8 mouse cellular contexts compared by ENCODE assay signal in genomic region chr5:33630061-33630460, GRCm38 (mm10). TPM values are rescaled to one million over a fixed set of nuclear protein-coding genes. Genes with fewer than 3 reads are reported as not detected.
A peak's percentile ranks its signal among the peaks of the same experiment; 100 is the strongest.
DNase-seq lines count a peak whose midpoint lies in the region; ATAC-seq and TF ChIP-seq lines count a peak whose summit lies in the region.

No protein-coding gene starts in this region.

- no peaks in the 10 kb centered on the region for H3K27me3 ChIP-seq in CH12.LX (replicated peaks)
- no peaks in the 10 kb centered on the region for H3K27me3 ChIP-seq in embryonic facial prominence, embryonic 10.5 days (replicated peaks; ENCODE audit: low read depth, poor library complexity, severe bottlenecking)
- H3K27me3 ChIP-seq in heart, embryonic 10.5 days (ENCODE audit: insufficient read depth, poor library complexity, severe bottlenecking), result no peaks in the 10 kb centered on the region
- no peaks in the 10 kb centered on the region for H3K27me3 ChIP-seq in limb, embryonic 11.5 days (ENCODE audit: control insufficient read depth, insufficient read depth, low read length)
- H3K27me3 ChIP-seq in thymus, adult 2 months (ENCODE audit: control insufficient read depth, insufficient read depth, low read length), result no peaks in the 10 kb centered on the region

- peaks cover 0 to 22% of the 10 kb centered on the region in 2 experiments for H3K36me3 ChIP-seq in CH12.LX (replicated peaks in 1 of 2; ENCODE audit: control insufficient read depth in 1 of 2, insufficient read depth in 1 of 2, low read length in 1 of 2)
- H3K36me3 ChIP-seq in embryonic facial prominence, embryonic 10.5 days (replicated peaks), result peaks cover 19% of the 10 kb centered on the region
- peaks cover 7% of the 10 kb centered on the region for H3K36me3 ChIP-seq in heart, embryonic 10.5 days
- no peaks in the 10 kb centered on the region for H3K36me3 ChIP-seq in limb, embryonic 11.5 days (ENCODE audit: control insufficient read depth, insufficient read depth, low read length)
- no peaks in the 10 kb centered on the region for H3K36me3 ChIP-seq in thymus, adult 2 months (ENCODE audit: control insufficient read depth, insufficient read depth, low read length)

- dilution Hi-C loops in CH12.LX (cut with MboI; ENCODE audit: extremely low pct_ligation_motif_present, extremely low pct_unique_long_range_greater_than_20kb, low sequenced_read_pairs), result no loop called here

- H3K27ac ChIP-seq in CH12.LX (ENCODE audit: insufficient read depth, low read depth), result no peak overlapping the region
- peak overlapping the region; percentile 94 for H3K27ac ChIP-seq in embryonic facial prominence, embryonic 10.5 days (replicated peaks)
- H3K27ac ChIP-seq in heart, embryonic 10.5 days, result peak overlapping the region; percentile 87
- no peak overlapping the region; the same call in 1 of the 2 replicates for H3K27ac ChIP-seq in limb, embryonic 11.5 days (replicated peaks; ENCODE audit: low read depth, low read length)
- peak overlapping the region; percentile 26; the same call in 1 of the 2 replicates for H3K27ac ChIP-seq in thymus, adult 2 months (ENCODE audit: control insufficient read depth, insufficient read depth, low read length)

- peak overlapping the region; percentile 71 to 85 (median 82) for H3K4me3 ChIP-seq in CH12.LX (replicated peaks in 1 of 3; ENCODE audit: low read depth in 2 of 3, low read length in 2 of 3, poor library complexity in 1 of 3)
- peak overlapping the region; percentile 92 for H3K4me3 ChIP-seq in embryonic facial prominence, embryonic 10.5 days
- H3K4me3 ChIP-seq in heart, embryonic 10.5 days, result peak overlapping the region; percentile 77
- peak overlapping the region; percentile 88 for H3K4me3 ChIP-seq in limb, embryonic 11.5 days (ENCODE audit: low read depth, low read length)
- peak overlapping the region; percentile 44 for H3K4me3 ChIP-seq in thymus, adult 2 months (ENCODE audit: control insufficient read depth, insufficient read depth, low read length)

- DNase-seq in 3T3-L1 (ENCODE audit: low read depth, low spot score) (peak; percentile 73), CH12.LX (ENCODE audit: extremely low read depth) (peak; percentile 41)
- DNase-seq in embryonic facial prominence, embryonic 10.5 days (ENCODE audit: low spot score), result no peak
- peak; percentile 79 for DNase-seq in heart, embryonic 10.5 days (ENCODE audit: low spot score)
- no peak for DNase-seq in limb, embryonic 11.5 days (ENCODE audit: low spot score)
- DNase-seq in thymus, adult 2 months, result peak; percentile 49
- no peak for DNase-seq in embryo, embryonic 10 days (ENCODE audit: low spot score)

- TF ChIP-seq EP300 in CH12.LX (IDR thresholded peaks at IDR 0.05; ENCODE audit: low read length), result no peak

- 7% methylated on average over 9 of the region's 9 CpGs for WGBS in embryonic facial prominence, embryonic 10.5 days
- WGBS in heart, embryonic 10.5 days, result 4% methylated on average over 9 of the region's 9 CpGs
- WGBS in limb, embryonic 11.5 days, result 4% methylated on average over 9 of the region's 9 CpGs
- 4% methylated on average over 9 of the region's 9 CpGs for WGBS in thymus, adult 2 months

- no peaks in the 10 kb centered on the region for H3K9me3 ChIP-seq in CH12.LX (replicated peaks; ENCODE audit: low read length)
- no peaks in the 10 kb centered on the region for H3K9me3 ChIP-seq in embryonic facial prominence, embryonic 10.5 days
- H3K9me3 ChIP-seq in heart, embryonic 10.5 days, result no peaks in the 10 kb centered on the region
- no peaks in the 10 kb centered on the region for H3K9me3 ChIP-seq in limb, embryonic 11.5 days (ENCODE audit: control insufficient read depth, low read length)

- no peak for ATAC-seq in limb, embryonic 11.5 days (ENCODE audit: insufficient number of reproducible peaks, low FRiP score, low TSS enrichment, low read depth)
- peak; percentile 58 for ATAC-seq in megakaryocyte-erythroid progenitor cell, adult 5-6 weeks (replicated peaks; ENCODE audit: low FRiP score, low TSS enrichment, poor library complexity, severe bottlenecking)

- peak overlapping the region; percentile 60 for H3K4me2 ChIP-seq in CH12.LX (ENCODE audit: insufficient read depth, low read depth, poor library complexity, severe bottlenecking)
- peak overlapping the region; percentile 56 for H3K4me2 ChIP-seq in limb, embryonic 11.5 days (ENCODE audit: low read depth, severe bottlenecking)

- no peak for TF ChIP-seq RAD21 in CH12.LX (IDR thresholded peaks at IDR 0.05; ENCODE audit: low read depth, low read length)

- H3K9ac ChIP-seq in CH12.LX (ENCODE audit: insufficient read depth, low read depth), result peak overlapping the region; percentile 62; the same call in 1 of the 2 replicates
- H3K9ac ChIP-seq in limb, embryonic 11.5 days (ENCODE audit: low read length), result peak overlapping the region; percentile 49; the same call in 1 of the 2 replicates

- TF ChIP-seq CTCF in CH12.LX (conservative IDR thresholded peaks at IDR 0.05 in 1 of 2, IDR thresholded peaks at IDR 0.05 in 1 of 2; ENCODE audit: low read depth in 2 of 2, low read length in 2 of 2), result no peak
- no peak for TF ChIP-seq CTCF in thymus, adult 2 months (IDR thresholded peaks at IDR 0.05; ENCODE audit: borderline replicate concordance, control insufficient read depth, extremely low read depth, insufficient read depth, low read length, poor library complexity)

- no peak for TF ChIP-seq POLR2A in CH12.LX (IDR thresholded peaks at IDR 0.05; ENCODE audit: low read depth, low read length)
- TF ChIP-seq POLR2A in thymus, adult 2 months (IDR thresholded peaks at IDR 0.05; ENCODE audit: control insufficient read depth, extremely low read depth, insufficient read depth, low read length, poor library complexity), result no peak

- in situ Hi-C loops in CH12.LX (cut with MboI; ENCODE audit: low pct_ligation_motif_present, low pct_unique_long_range_greater_than_20kb, low sequenced_read_pairs), result no loop called here

- peaks cover under 1 to 38% of the 10 kb centered on the region in 2 experiments; a peak in 3 of 4 replicates for H3K4me1 ChIP-seq in CH12.LX (ENCODE audit: control insufficient read depth in 1 of 2, insufficient read depth in 2 of 2)
- peaks cover 30% of the 10 kb centered on the region for H3K4me1 ChIP-seq in embryonic facial prominence, embryonic 10.5 days
- peaks cover 17% of the 10 kb centered on the region for H3K4me1 ChIP-seq in heart, embryonic 10.5 days
- peaks cover 3% of the 10 kb centered on the region; the same call in 1 of the 2 replicates for H3K4me1 ChIP-seq in limb, embryonic 11.5 days (ENCODE audit: control insufficient read depth, insufficient read depth, low read length)
- H3K4me1 ChIP-seq in thymus, adult 2 months (replicated peaks; ENCODE audit: control insufficient read depth, insufficient read depth, low read length), result peaks cover 13% of the 10 kb centered on the region

- peaks cover 6% of the 10 kb centered on the region for H3K79me2 ChIP-seq in CH12.LX (replicated peaks; ENCODE audit: control insufficient read depth, extremely low read depth, insufficient read depth, poor library complexity, severe bottlenecking)

RNA-seq across cellular contexts. Expression of gene Gm9903, which starts 0.3 kb away (rescaled TPM):
- 0.08 and 0.21 TPM in 2 replicates for total RNA-seq in CH12.LX (2012; rRNA removed)
- 0.16 and 0.22 TPM in 2 replicates for total RNA-seq in CH12.LX (2014; rRNA removed)
- 0.26 TPM in 1 of 2 replicates, not detected in the other for polyA plus RNA-seq in CH12.LX (2012; ENCODE audit: insufficient read length, low read depth)
- polyA plus RNA-seq in embryonic facial prominence, embryonic 10.5 days (2016; fragmentation: Nextera tagmentation; extraction: Ambion mirVana), result 0.30 and 0.32 TPM in 2 replicates
- polyA plus RNA-seq in heart, embryonic 10.5 days (2016; fragmentation: Nextera tagmentation; extraction: Ambion mirVana), result 0.79 and 1.2 TPM in 2 replicates
- 0.21 and 0.45 TPM in 2 replicates for polyA plus RNA-seq in limb, embryonic 11.5 days (2014; fragmentation: Nextera tagmentation; extraction: Ambion mirVana)
- not detected in 2 replicates for total RNA-seq in megakaryocyte-erythroid progenitor cell, adult 5-6 weeks (2014; fragmentation: Nextera tagmentation)
- total RNA-seq in megakaryocyte-erythroid progenitor cell, adult 5-6 weeks (2017), result 0.69 TPM in 1 of 2 replicates, not detected in the other
- polyA plus RNA-seq in thymus, adult 2 months (2012; rRNA removed), result 0.56 and 0.82 TPM in 2 replicates

RNA-seq across cellular contexts. Expression of gene Fam53a, which starts 0.6 kb away (rescaled TPM):
- total RNA-seq in CH12.LX (2012; rRNA removed) (27.9 and 29.2 TPM in 2 replicates), CH12.LX (2014; rRNA removed) (25.1 and 26.6 TPM in 2 replicates)
- 32.9 and 33.4 TPM in 2 replicates for polyA plus RNA-seq in CH12.LX (2012; ENCODE audit: insufficient read length, low read depth)
- 78.2 and 79.9 TPM in 2 replicates for polyA plus RNA-seq in embryonic facial prominence, embryonic 10.5 days (2016; fragmentation: Nextera tagmentation; extraction: Ambion mirVana)
- polyA plus RNA-seq in heart, embryonic 10.5 days (2016; fragmentation: Nextera tagmentation; extraction: Ambion mirVana), result 65.4 and 67.4 TPM in 2 replicates
- polyA plus RNA-seq in limb, embryonic 11.5 days (2014; fragmentation: Nextera tagmentation; extraction: Ambion mirVana), result 74.5 and 74.8 TPM in 2 replicates
- total RNA-seq in megakaryocyte-erythroid progenitor cell, adult 5-6 weeks (2014; fragmentation: Nextera tagmentation), result 44.2 and 44.7 TPM in 2 replicates
- 14.6 and 21.7 TPM in 2 replicates for total RNA-seq in megakaryocyte-erythroid progenitor cell, adult 5-6 weeks (2017)
- polyA plus RNA-seq in thymus, adult 2 months (2012; rRNA removed), result 89.5 and 125 TPM in 2 replicates

RNA-seq across cellular contexts. Expression of gene Slbp, which starts 22.3 kb away (rescaled TPM):
- total RNA-seq in CH12.LX (2012; rRNA removed) (85.4 and 111 TPM in 2 replicates), CH12.LX (2014; rRNA removed) (263 and 284 TPM in 2 replicates)
- 117 and 148 TPM in 2 replicates for polyA plus RNA-seq in CH12.LX (2012; ENCODE audit: insufficient read length, low read depth)
- 313 and 322 TPM in 2 replicates for polyA plus RNA-seq in embryonic facial prominence, embryonic 10.5 days (2016; fragmentation: Nextera tagmentation; extraction: Ambion mirVana)
- 173 and 225 TPM in 2 replicates for polyA plus RNA-seq in heart, embryonic 10.5 days (2016; fragmentation: Nextera tagmentation; extraction: Ambion mirVana)
- polyA plus RNA-seq in limb, embryonic 11.5 days (2014; fragmentation: Nextera tagmentation; extraction: Ambion mirVana), result 336 and 338 TPM in 2 replicates
- total RNA-seq in megakaryocyte-erythroid progenitor cell, adult 5-6 weeks (2014; fragmentation: Nextera tagmentation), result 229 and 276 TPM in 2 replicates
- total RNA-seq in megakaryocyte-erythroid progenitor cell, adult 5-6 weeks (2017), result 348 and 369 TPM in 2 replicates
- 87.4 and 132 TPM in 2 replicates for polyA plus RNA-seq in thymus, adult 2 months (2012; rRNA removed)

RNA-seq across cellular contexts. Expression of gene Tacc3, which starts 27.9 kb away (rescaled TPM):
- total RNA-seq in CH12.LX (2012; rRNA removed), result 89.4 and 110 TPM in 2 replicates
- 186 and 202 TPM in 2 replicates for total RNA-seq in CH12.LX (2014; rRNA removed)
- polyA plus RNA-seq in CH12.LX (2012; ENCODE audit: insufficient read length, low read depth), result 160 and 175 TPM in 2 replicates
- 318 and 337 TPM in 2 replicates for polyA plus RNA-seq in embryonic facial prominence, embryonic 10.5 days (2016; fragmentation: Nextera tagmentation; extraction: Ambion mirVana)
- 185 and 235 TPM in 2 replicates for polyA plus RNA-seq in heart, embryonic 10.5 days (2016; fragmentation: Nextera tagmentation; extraction: Ambion mirVana)
- 316 and 328 TPM in 2 replicates for polyA plus RNA-seq in limb, embryonic 11.5 days (2014; fragmentation: Nextera tagmentation; extraction: Ambion mirVana)
- 121 and 124 TPM in 2 replicates for total RNA-seq in megakaryocyte-erythroid progenitor cell, adult 5-6 weeks (2014; fragmentation: Nextera tagmentation)
- total RNA-seq in megakaryocyte-erythroid progenitor cell, adult 5-6 weeks (2017), result 124 and 155 TPM in 2 replicates
- 57.3 and 72.7 TPM in 2 replicates for polyA plus RNA-seq in thymus, adult 2 months (2012; rRNA removed)

RNA-seq across cellular contexts. Expression of gene Tmem129, which starts 28.2 kb away (rescaled TPM):
- total RNA-seq in CH12.LX (2012; rRNA removed) (14.8 and 15.2 TPM in 2 replicates), CH12.LX (2014; rRNA removed) (10.8 and 11.2 TPM in 2 replicates)
- 8.4 and 12.7 TPM in 2 replicates for polyA plus RNA-seq in CH12.LX (2012; ENCODE audit: insufficient read length, low read depth)
- polyA plus RNA-seq in embryonic facial prominence, embryonic 10.5 days (2016; fragmentation: Nextera tagmentation; extraction: Ambion mirVana), result 37.1 and 40.0 TPM in 2 replicates
- polyA plus RNA-seq in heart, embryonic 10.5 days (2016; fragmentation: Nextera tagmentation; extraction: Ambion mirVana), result 37.7 and 42.5 TPM in 2 replicates
- polyA plus RNA-seq in limb, embryonic 11.5 days (2014; fragmentation: Nextera tagmentation; extraction: Ambion mirVana), result 41.7 and 43.4 TPM in 2 replicates
- 20.5 and 30.5 TPM in 2 replicates for total RNA-seq in megakaryocyte-erythroid progenitor cell, adult 5-6 weeks (2014; fragmentation: Nextera tagmentation)
- total RNA-seq in megakaryocyte-erythroid progenitor cell, adult 5-6 weeks (2017), result 12.3 and 34.4 TPM in 2 replicates
- polyA plus RNA-seq in thymus, adult 2 months (2012; rRNA removed), result 71.6 and 78.0 TPM in 2 replicates

Comparison
In these comparisons a context has a peak if more than half of its experiments do, and no peak if none do; other contexts are left out.
1. DNase-seq: peak in 3T3-L1 (single experiment), CH12.LX (single experiment), heart, embryonic 10.5 days (single experiment) and thymus, adult 2 months (single experiment); none in embryonic facial prominence, embryonic 10.5 days (single experiment), limb, embryonic 11.5 days (single experiment) and embryo, embryonic 10 days (single experiment).
2. H3K27ac ChIP-seq: peak in embryonic facial prominence, embryonic 10.5 days (single experiment), heart, embryonic 10.5 days (single experiment) and thymus, adult 2 months (single experiment); none in CH12.LX (single experiment) and limb, embryonic 11.5 days (single experiment).
3. Peak in every context shown above with its lines, with median percentiles within 50 percentile points of each other: H3K4me3 ChIP-seq.